9 mouse cellular contexts compared by ENCODE assay signal in the genomic region with DNA sequence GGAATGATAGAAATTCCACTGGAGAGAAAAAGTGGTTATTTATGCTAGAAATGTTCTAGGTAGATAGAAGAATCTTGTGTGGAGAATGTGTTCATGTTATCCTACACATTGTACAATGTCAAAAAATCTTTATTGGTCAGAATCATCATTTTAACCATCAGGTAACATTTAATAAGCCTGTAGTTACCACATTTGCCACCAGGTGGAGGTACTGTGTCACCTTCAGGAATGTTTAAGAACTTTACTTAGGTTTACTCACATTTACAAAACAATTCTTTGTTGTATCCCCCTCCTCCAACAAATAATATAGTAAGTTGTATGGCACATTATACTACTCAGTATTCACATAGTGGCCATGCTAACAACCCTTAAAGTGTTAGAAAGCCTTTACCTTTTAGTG. TPM values are rescaled to one million over a fixed set of nuclear protein-coding genes. Genes with fewer than 3 reads are reported as not detected.
DNase-seq lines count a peak whose midpoint lies in the region; ATAC-seq and TF ChIP-seq lines count a peak whose summit lies in the region.
"Had no signal": no experiment of that assay in that cellular context is flagged by ENCODE, and none has a peak within 500 bp of the region (broad histone marks: within the 10 kb centered on the region; RNA-seq: fewer than 3 reads in every experiment).

No protein-coding gene starts in this region.

- no peak for ATAC-seq in heart, postnatal 0 days (ENCODE audit: insufficient read depth, low read depth)
- ATAC-seq in intestine, embryonic 15.5 days = no peak

- no peak overlapping the region for H3K9ac ChIP-seq in heart, postnatal 0 days (replicated peaks; ENCODE audit: low read depth, low read length)
- H3K9ac ChIP-seq in intestine, embryonic 15.5 days = no peak overlapping the region
- H3K9ac ChIP-seq: neural tube, embryonic 13.5 days had no signal

- H3K4me3 ChIP-seq in heart, postnatal 0 days (ENCODE audit: low read depth, low read length) = no peak overlapping the region
- H3K4me3 ChIP-seq in intestine, embryonic 15.5 days (replicated peaks) = no peak overlapping the region
- H3K4me3 ChIP-seq: neural tube, embryonic 13.5 days had no signal

- no peak for TF ChIP-seq EP300 in heart, postnatal 0 days (IDR thresholded peaks at IDR 0.05; ENCODE audit: low read depth)

- peak; percentile 67 for TF ChIP-seq CTCF in heart, postnatal 0 days (IDR thresholded peaks at IDR 0.05; ENCODE audit: low read depth)

- no peak overlapping the region for H3K27ac ChIP-seq in heart, postnatal 0 days (ENCODE audit: low read depth)
- H3K27ac ChIP-seq in intestine, embryonic 15.5 days = no peak overlapping the region
- H3K27ac ChIP-seq: neural tube, embryonic 13.5 days had no signal

- no peak overlapping the region for H3K4me2 ChIP-seq in heart, postnatal 0 days (ENCODE audit: low read depth, low read length)
- no peak overlapping the region for H3K4me2 ChIP-seq in intestine, embryonic 15.5 days (replicated peaks)
- H3K4me2 ChIP-seq: neural tube, embryonic 13.5 days had no signal

- no peaks in the 10 kb centered on the region for H3K9me3 ChIP-seq in heart, postnatal 0 days (replicated peaks; ENCODE audit: control insufficient read depth, low read length)
- no peaks in the 10 kb centered on the region for H3K9me3 ChIP-seq in intestine, embryonic 15.5 days
- H3K9me3 ChIP-seq: neural tube, embryonic 13.5 days had no signal

- peak; percentile 17 for DNase-seq in heart, postnatal 0 days (ENCODE audit: low spot score)
- no peak for DNase-seq in heart, adult 11 months
- peak; percentile 26 for DNase-seq in right cerebral cortex, postnatal 4 days
- DNase-seq in right cerebral cortex, postnatal 10 days (ENCODE audit: low spot score in 2 of 2) = no peak
- peak; percentile 36 for DNase-seq in c-Kit-negative CD71-positive TER-119-positive erythroid progenitor cells, embryonic 14.5 days (ENCODE audit: low read depth, low spot score)
- peak; percentile 26 to 61 for DNase-seq in kidney, postnatal 36 days
- peak; percentile 39 for DNase-seq in thymus, postnatal 14 days

- no peaks in the 10 kb centered on the region for H3K4me1 ChIP-seq in heart, postnatal 0 days (ENCODE audit: control insufficient read depth, insufficient read depth)
- H3K4me1 ChIP-seq in intestine, embryonic 15.5 days (replicated peaks) = no peaks in the 10 kb centered on the region
- H3K4me1 ChIP-seq: neural tube, embryonic 13.5 days had no signal

- H3K36me3 ChIP-seq in heart, postnatal 0 days (replicated peaks; ENCODE audit: control insufficient read depth, insufficient read depth, low read length) = peaks cover 63% of the 10 kb centered on the region
- peaks cover 15% of the 10 kb centered on the region; the same call in 1 of the 2 replicates for H3K36me3 ChIP-seq in intestine, embryonic 15.5 days

- H3K27me3 ChIP-seq in heart, postnatal 0 days (ENCODE audit: control insufficient read depth, insufficient read depth, low read length) = no peaks in the 10 kb centered on the region
- H3K27me3 ChIP-seq in intestine, embryonic 15.5 days (replicated peaks) = no peaks in the 10 kb centered on the region
- H3K27me3 ChIP-seq: neural tube, embryonic 13.5 days had no signal

RNA-seq across cellular contexts. Expression of a gene that starts 44.3 kb away (rescaled TPM):
- total RNA-seq in heart, postnatal 0 days (2014; rRNA removed; ENCODE audit: low replicate concordance) = 8.5 and 11.7 TPM in 2 replicates
- polyA plus RNA-seq in heart, postnatal 0 days (2015; fragmentation: Nextera tagmentation; extraction: Ambion mirVana) = 16.2 and 17.0 TPM in 2 replicates
- 20.4 and 22.8 TPM in 2 replicates for polyA plus RNA-seq in intestine, embryonic 15.5 days (2015; fragmentation: Nextera tagmentation; extraction: Ambion mirVana)

Comparison
In these comparisons a context has a peak if more than half of its experiments do, and no peak if none do; other contexts are left out.
1. DNase-seq: peak in heart, postnatal 0 days (single experiment), right cerebral cortex, postnatal 4 days (single experiment), c-Kit-negative CD71-positive TER-119-positive erythroid progenitor cells, embryonic 14.5 days (single experiment), kidney, postnatal 36 days (2 of 2) and thymus, postnatal 14 days (single experiment); none in heart, adult 11 months (single experiment) and right cerebral cortex, postnatal 10 days (0 of 2).